Mouse (Mus musculus): ENCODE data around the gene Cenpm. TPM values are rescaled to one million over a fixed set of nuclear protein-coding genes. Genes with fewer than 3 reads are reported as not detected.
A peak's percentile ranks its signal among the peaks of the same experiment; 100 is the strongest.

Cenpm gene
- 32.9 and 42.6 TPM in 2 replicates for total RNA-seq (2015)
- 16.5 and 24.9 TPM in 2 replicates for total RNA-seq (2017)

- ATAC-seq (replicated peaks; ENCODE audit: poor library complexity): peak; percentile 99
Measured at GRCm38 (mm10) chr15:82244115-82244804, at the start of gene Cenpm. TSS of gene Cenpm (minus strand) at chr15:82244748.

GRCm38 (mm10) chr15:82294059-82294458, 49.5 kb upstream of the Cenpm start:
- peak; percentile 74 for ATAC-seq (replicated peaks; ENCODE audit: poor library complexity)

GRCm38 (mm10) chr15:82293271-82293711, 48.7 kb upstream of the Cenpm start:
- no peak for ATAC-seq (replicated peaks; ENCODE audit: poor library complexity)

GRCm38 (mm10) chr15:82292851-82293250, 48.3 kb upstream of the Cenpm start:
- no peak for ATAC-seq (replicated peaks; ENCODE audit: poor library complexity)

- no peak for ATAC-seq (replicated peaks; ENCODE audit: poor library complexity)
Measured at GRCm38 (mm10) chr15:82290252-82290651, 45.7 kb upstream of the Cenpm start.

- peak; percentile 86 for ATAC-seq (replicated peaks; ENCODE audit: poor library complexity)
Measured at GRCm38 (mm10) chr15:82286157-82286556, 41.6 kb upstream of the Cenpm start.

- no peak for ATAC-seq (replicated peaks; ENCODE audit: poor library complexity)
Measured at GRCm38 (mm10) chr15:82280638-82281037, 36.1 kb upstream of the Cenpm start.

GRCm38 (mm10) chr15:82277591-82277990, 33.0 kb upstream of the Cenpm start:
- ATAC-seq (replicated peaks; ENCODE audit: poor library complexity): no peak

- ATAC-seq (replicated peaks; ENCODE audit: poor library complexity): 0 out of 2 replicates have a peak, but pooled peaks have one; percentile 7
Measured at GRCm38 (mm10) chr15:82274927-82275901, 30.7 kb upstream of the Cenpm start.

GRCm38 (mm10) chr15:82274593-82274926, 30.0 kb upstream of the Cenpm start, which contains the start of gene Sept3:
TSS of gene Sept3 (plus strand) at chr15:82274893.
- no peak for ATAC-seq (replicated peaks; ENCODE audit: poor library complexity)

- ATAC-seq (replicated peaks; ENCODE audit: poor library complexity): no peak
Measured at GRCm38 (mm10) chr15:82272295-82272694, 27.7 kb upstream of the Cenpm start.

GRCm38 (mm10) chr15:82271201-82271600, 26.7 kb upstream of the Cenpm start:
- ATAC-seq (replicated peaks; ENCODE audit: poor library complexity): peak; percentile 74

- no peak for ATAC-seq (replicated peaks; ENCODE audit: poor library complexity)
Measured at GRCm38 (mm10) chr15:82268783-82269182, 24.2 kb upstream of the Cenpm start.

GRCm38 (mm10) chr15:82268185-82268584, 23.6 kb upstream of the Cenpm start:
- ATAC-seq (replicated peaks; ENCODE audit: poor library complexity): no peak

- ATAC-seq (replicated peaks; ENCODE audit: poor library complexity): peak; percentile 80
Measured at GRCm38 (mm10) chr15:82266356-82266755, 21.8 kb upstream of the Cenpm start.

- ATAC-seq (replicated peaks; ENCODE audit: poor library complexity): peak; percentile 96
Measured at GRCm38 (mm10) chr15:82259510-82259909, 15.0 kb upstream of the Cenpm start.

- ATAC-seq (replicated peaks; ENCODE audit: poor library complexity): no peak
Measured at GRCm38 (mm10) chr15:82255944-82256383, 11.4 kb upstream of the Cenpm start.

- ATAC-seq (replicated peaks; ENCODE audit: poor library complexity): no peak
Measured at GRCm38 (mm10) chr15:82255248-82255647, 10.7 kb upstream of the Cenpm start.

GRCm38 (mm10) chr15:82252097-82252496, 7.5 kb upstream of the Cenpm start, which contains the start of gene 1500009C09Rik:
TSS of gene 1500009C09Rik (plus strand) at chr15:82252397.
- no peak for ATAC-seq (replicated peaks; ENCODE audit: poor library complexity)

- ATAC-seq (replicated peaks; ENCODE audit: poor library complexity): 0 out of 2 replicates have a peak, but pooled peaks have one; percentile 34
Measured at GRCm38 (mm10) chr15:82251579-82251978, 7.0 kb upstream of the Cenpm start.

GRCm38 (mm10) chr15:82247131-82247776, 2.7 kb upstream of the Cenpm start:
- ATAC-seq (replicated peaks; ENCODE audit: poor library complexity): no peak

Measured in megakaryocyte progenitor cell, adult 5-6 weeks (primary cell).